Mouse (Mus musculus) heart, adult 11 months (tissue): ENCODE data around the gene Cavin1.

Source experiments
- DNase-seq: peaks from one replicate; pipeline ENCODE4 v3.0.0; 2022

The Cavin1 gene

DNA sequence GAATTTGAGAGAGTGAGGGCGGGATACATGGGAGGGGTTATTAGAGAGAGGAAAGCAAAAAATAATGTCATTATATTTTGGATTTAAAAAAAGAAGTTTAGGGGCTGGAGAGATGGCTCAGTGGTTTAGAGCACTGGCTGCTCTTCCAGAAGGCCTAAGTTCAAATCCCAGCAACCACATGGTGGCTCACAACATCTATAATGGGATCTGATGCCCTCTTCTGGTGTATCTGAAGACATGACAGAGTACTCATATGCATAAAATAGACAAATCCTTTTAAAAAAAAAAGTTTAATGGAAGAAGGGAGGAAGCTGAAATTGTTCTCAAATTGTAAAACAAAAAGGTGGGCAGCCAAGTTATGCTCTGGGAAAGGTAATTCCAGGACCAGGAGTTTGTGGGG lies 21.1 kb downstream of the Cavin1 start:
- DNase-seq, result no peak

GRCm38 (mm10) chr11:100948317-100948716 lies 22.4 kb downstream of the Cavin1 start:
- no peak for DNase-seq

GRCm38 (mm10) chr11:100947548-100947947 lies 23.1 kb downstream of the Cavin1 start:
- DNase-seq, result no peak

GRCm38 (mm10) chr11:100946862-100947261 lies 23.8 kb downstream of the Cavin1 start:
- peak; percentile 90 for DNase-seq

- DNase-seq, result peak; percentile 86
These were observed 28.3 kb downstream of the Cavin1 start for GRCm38 (mm10) chr11:100942388-100942787.

DNA sequence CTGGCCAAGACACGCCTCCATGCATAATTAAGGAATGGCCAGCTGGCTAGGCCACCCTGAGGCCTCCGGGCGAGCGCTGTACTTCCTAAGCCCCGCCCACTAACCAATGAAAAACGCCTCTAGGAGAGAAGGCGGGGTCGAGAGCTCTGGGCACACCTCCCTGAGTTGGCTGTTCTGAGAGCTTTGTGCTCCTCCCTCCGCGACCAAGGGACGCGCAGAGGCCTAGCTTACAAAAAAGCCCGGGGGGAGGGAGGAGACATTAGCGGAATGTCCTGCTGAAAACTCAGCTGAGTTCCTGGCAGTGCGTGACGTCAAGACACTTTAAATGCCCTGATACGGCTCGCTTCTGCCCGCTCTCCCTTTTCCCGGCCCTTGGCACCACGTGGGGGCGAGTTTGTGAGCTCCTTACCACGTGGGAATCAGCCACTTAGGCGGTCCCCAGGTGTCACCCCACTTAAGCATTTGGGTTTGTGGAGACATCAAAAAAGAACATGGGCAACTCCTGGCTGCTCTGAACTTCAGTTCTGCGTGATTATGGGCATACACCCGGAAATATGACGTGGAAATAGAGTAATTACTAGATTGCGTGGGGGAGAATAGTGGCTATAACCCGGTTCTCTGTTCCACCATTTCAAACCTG lies 31.1 kb downstream of the Cavin1 start, which contains the start of gene Stat3:
TSS of gene Stat3 (minus strand) at position 29 of the 640 bp plus-strand sequence.
- DNase-seq, result peak; percentile 100

DNA sequence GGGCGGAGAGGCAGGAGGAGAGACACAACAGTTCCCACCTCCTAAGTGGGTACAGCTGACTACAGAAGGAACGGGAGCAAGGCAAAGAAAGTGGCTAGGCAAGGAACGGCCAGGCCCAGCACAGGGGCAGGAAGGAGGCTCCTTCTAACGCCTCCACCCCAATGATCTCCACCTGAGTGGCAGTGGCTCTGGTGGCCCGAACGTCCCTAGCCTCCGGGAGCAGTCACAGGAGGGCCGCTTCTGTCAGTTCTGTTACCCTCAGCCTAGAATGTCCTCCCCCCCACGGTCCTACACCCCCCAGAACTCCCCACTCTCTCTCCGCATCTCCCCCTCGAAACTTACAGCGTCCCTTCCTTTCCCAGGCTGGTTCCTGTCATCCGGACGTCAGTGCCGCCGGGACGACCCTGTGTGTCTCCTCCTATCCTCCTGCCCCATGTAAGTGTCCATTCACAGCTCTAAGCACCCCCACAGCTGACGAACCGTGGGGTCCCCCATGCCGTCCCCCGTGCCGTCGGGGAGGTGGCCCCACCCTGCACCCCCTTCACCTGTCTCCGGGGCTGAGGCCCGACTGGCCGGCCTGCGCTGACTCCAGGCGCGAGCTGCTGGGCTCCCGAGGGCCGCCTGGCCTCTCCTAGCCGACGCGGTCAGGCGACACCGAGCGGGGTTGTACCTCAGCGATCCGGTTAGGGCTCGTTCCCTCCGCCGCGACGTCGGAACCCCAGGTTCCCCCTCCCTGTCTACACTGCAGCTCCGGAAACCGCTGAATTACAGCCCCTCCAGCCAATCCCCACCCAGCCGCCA lies 31.8 kb downstream of the Cavin1 start:
- no peak for DNase-seq

GRCm38 (mm10) chr11:100938112-100938511 lies 32.6 kb downstream of the Cavin1 start:
- DNase-seq, result peak; percentile 96

DNA sequence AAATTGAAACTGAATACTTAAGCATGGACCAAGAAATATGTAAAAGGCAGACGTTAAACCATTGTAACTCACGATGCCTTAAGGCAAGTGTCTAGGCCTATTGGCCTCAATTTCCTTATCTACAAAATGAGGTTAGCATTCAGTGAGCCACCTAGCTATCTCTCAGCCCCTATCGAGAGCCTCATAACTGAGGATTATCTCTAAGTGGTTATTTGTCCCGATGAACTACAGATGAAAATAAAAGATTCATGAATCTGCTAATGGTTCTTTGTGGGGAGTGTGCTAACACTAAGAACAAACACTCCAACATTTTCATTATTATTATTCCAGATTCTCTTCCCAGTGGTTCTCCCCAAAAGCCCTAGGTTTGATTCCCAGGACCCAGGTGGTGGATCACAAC lies 33.4 kb downstream of the Cavin1 start:
- no peak for DNase-seq

- DNase-seq, result peak; percentile 95
These were observed 35.0 kb downstream of the Cavin1 start for GRCm38 (mm10) chr11:100935373-100936355.

- DNase-seq, result peak; percentile 95
These were observed 39.3 kb downstream of the Cavin1 start for GRCm38 (mm10) chr11:100931254-100931921.

- DNase-seq, result no peak
These were observed 40.1 kb downstream of the Cavin1 start for GRCm38 (mm10) chr11:100930611-100931010.

DNA sequence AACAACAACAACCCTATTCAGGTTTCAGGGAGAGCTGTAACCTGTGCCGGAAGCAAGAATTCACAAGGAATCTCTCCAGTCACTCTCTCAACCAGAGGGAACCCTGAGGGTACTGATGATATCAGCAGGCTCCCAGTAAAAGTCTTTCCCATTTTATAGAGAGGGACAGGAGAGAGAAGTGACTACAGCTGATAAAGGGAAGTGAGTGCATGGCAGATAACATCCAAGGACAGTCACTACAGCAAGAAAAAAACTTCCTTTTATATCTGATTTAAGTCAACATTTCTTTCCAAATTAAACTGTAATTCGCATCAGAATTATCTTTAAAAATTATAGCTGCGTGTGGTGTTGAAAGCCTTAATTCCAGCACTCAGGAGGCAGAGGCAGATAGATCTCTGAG lies 43.3 kb downstream of the Cavin1 start:
- DNase-seq, result no peak

DNA sequence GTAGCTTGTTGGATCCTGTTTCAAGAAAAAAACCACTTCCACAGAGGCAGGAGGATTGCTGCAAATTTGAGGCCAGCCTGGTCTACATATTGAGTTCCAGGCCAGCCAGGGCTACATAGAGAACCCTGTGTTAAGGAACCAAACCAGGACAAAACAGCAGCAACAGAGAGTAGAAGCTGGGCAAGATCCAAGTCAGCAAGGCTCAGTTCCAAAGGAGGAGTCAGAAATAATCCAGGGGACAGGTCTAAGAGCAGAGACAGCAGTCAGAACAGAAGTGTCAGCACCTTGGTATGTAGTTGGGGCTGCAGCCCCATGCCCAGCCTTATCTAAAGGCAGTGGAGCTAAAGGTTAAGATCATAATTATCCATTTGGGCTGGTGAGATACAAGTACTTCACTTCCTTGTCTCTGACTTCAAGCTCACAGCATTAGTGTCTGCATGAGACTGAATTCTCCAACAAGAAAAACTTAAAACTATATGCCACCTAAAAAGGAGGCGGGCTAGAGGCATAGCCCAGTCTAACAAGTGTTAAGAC lies 46.2 kb downstream of the Cavin1 start:
- DNase-seq, result no peak

DNA sequence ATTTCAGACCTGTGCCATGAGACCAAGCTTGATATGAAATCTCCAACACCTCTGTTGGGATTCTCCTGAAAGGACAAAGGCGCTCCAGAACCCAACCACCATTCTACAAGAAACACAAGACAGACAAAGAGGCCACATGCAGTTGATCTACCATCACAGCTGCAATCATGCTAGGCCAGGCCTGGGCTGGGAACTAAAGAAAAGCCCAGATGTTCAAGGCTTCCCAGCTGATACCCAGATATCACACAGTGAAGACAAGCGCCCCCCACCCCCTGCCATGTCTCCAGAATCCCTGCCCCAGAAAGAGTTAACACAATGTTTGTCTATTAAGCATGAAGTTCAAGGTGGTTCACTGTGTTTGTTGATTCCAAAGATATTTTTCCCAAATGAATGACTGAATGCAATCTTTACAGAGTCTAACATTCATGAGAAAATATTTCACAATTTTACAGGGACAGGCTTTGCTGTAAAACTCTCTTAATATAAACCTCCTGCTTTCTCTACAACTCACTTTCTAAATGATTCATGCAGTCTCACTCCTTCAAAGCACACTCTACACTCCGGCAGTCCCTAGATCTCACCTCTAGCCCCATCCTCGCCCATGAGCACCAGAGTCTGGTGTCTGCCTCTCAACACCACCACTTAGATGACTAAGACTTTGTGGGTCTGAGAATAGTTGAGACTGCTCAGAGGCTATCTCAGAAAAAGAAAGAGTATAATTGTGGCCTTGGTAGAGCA lies 49.6 kb downstream of the Cavin1 start:
- DNase-seq, result no peak

DNA sequence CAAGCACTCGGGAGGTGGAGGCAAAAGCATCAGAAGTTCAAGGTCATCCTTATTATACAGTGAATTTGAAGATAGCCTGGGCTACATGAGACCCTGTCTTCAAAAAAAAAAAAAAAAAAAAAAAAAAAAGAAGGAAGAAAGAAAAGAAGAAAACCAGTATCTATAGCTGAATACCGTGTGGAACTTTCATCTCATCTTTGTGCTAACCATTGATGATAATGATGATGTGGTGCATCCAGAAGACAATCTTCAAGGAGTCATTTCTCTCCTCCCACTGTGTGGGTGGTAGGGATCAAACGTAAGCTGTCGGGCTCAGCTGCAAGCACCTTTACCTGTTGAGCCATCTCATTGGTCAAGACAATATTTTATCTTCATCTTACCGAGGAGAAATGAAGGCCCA lies 52.7 kb downstream of the Cavin1 start:
- DNase-seq, result no peak

- DNase-seq, result no peak
These were observed 54.2 kb downstream of the Cavin1 start for GRCm38 (mm10) chr11:100916432-100916971.

DNA sequence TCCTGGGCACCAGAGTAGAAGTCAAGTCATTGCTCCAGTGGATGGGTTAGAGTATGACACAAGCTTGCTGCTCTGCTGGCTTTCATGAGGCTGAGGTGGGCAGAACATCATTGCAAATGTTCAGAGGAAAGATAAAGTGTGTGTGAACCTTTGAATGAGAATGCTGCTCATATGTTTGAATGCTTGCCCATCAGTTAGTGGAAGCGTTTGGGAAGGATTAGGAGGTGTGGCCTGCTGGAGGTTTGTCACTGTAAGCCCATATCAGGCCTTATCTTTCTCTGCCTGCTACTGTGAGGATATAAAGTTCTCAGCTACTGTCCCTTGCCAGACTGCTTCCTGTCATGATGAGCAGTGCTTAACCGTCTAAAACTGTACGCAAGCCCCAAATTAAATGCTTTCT lies 55.6 kb downstream of the Cavin1 start:
- DNase-seq, result no peak

GRCm38 (mm10) chr11:100914415-100914814 lies 56.3 kb downstream of the Cavin1 start:
- no peak for DNase-seq

GRCm38 (mm10) chr11:100912401-100913155 lies 58.1 kb downstream of the Cavin1 start:
- DNase-seq, result peak; percentile 93
